Mouse (Mus musculus) c-Kit-positive CD71-positive TER-119-negative erythroid progenitor cells, embryonic 14.5 days (primary cell): ENCODE measurements around the gene Zfp689.
"Not testable (repeated sequence)": the region's sequence is repeated elsewhere in the genome, so short reads cannot be mapped to it uniquely, and the experiment has no call there.

ENCODE experiments used
- DNase-seq: peaks from one replicate; pipeline ENCODE4 v3.0.0-alpha.2; 2013; ENCODE audit warnings: low read depth

The Zfp689 gene

GRCm38 (mm10) chr7:127470743-127471645 is 22.0 kb upstream of the Zfp689 start:
- peak; percentile 95 for DNase-seq

GRCm38 (mm10) chr7:127470011-127470715 is 21.2 kb upstream of the Zfp689 start:
- no peak for DNase-seq

GRCm38 (mm10) chr7:127466606-127467005 is 17.6 kb upstream of the Zfp689 start:
- DNase-seq: no peak

GRCm38 (mm10) chr7:127465670-127466069 is 16.7 kb upstream of the Zfp689 start:
- DNase-seq: not testable (repeated sequence)

GRCm38 (mm10) chr7:127465191-127465590 is 16.2 kb upstream of the Zfp689 start:
- DNase-seq: no peak

GRCm38 (mm10) chr7:127459311-127459710 is 10.4 kb upstream of the Zfp689 start, which contains the start of gene Prr14:
Gene Prr14, plus strand, starts transcription at chr7:127459611.
- DNase-seq: not testable (repeated sequence)

GRCm38 (mm10) chr7:127458371-127459122 is 9.6 kb upstream of the Zfp689 start:
- DNase-seq: not testable (repeated sequence)

GRCm38 (mm10) chr7:127454905-127455304 is 5.9 kb upstream of the Zfp689 start:
- DNase-seq: no peak

- DNase-seq: no peak
These were observed 4.1 kb upstream of the Zfp689 start for GRCm38 (mm10) chr7:127453056-127453455.

- DNase-seq: no peak
These were observed 1.0 kb upstream of the Zfp689 start for GRCm38 (mm10) chr7:127449966-127450365.

- no peak for DNase-seq
These were observed 5.0 kb downstream of the Zfp689 start for GRCm38 (mm10) chr7:127443976-127444375.

GRCm38 (mm10) chr7:127437724-127438123 is 11.2 kb downstream of the Zfp689 start:
- DNase-seq: no peak

- no peak for DNase-seq
These were observed 13.8 kb downstream of the Zfp689 start for GRCm38 (mm10) chr7:127435206-127435605.

- DNase-seq: no peak
These were observed 22.6 kb downstream of the Zfp689 start for GRCm38 (mm10) chr7:127426354-127426753.

GRCm38 (mm10) chr7:127425911-127426310 is 23.0 kb downstream of the Zfp689 start:
- no peak for DNase-seq

- no peak for DNase-seq
These were observed 23.7 kb downstream of the Zfp689 start for GRCm38 (mm10) chr7:127425291-127425690.

GRCm38 (mm10) chr7:127422247-127422646 is 26.7 kb downstream of the Zfp689 start:
- DNase-seq: no peak

GRCm38 (mm10) chr7:127421388-127422191 is 27.4 kb downstream of the Zfp689 start, which contains the start of gene Zfp688:
Gene Zfp688, minus strand, starts transcription at chr7:127422068.
- peak; percentile 88 for DNase-seq

GRCm38 (mm10) chr7:127411418-127411817 is 37.5 kb downstream of the Zfp689 start:
- DNase-seq: no peak

GRCm38 (mm10) chr7:127406002-127406987 is 42.7 kb downstream of the Zfp689 start, which contains the start of gene Zfp764:
Gene Zfp764, minus strand, starts transcription at chr7:127406822.
- peak; percentile 85 for DNase-seq
